Mouse (Mus musculus) layer of hippocampus, adult 8-10 months (tissue): ENCODE data around the gene Arid1a. TPM values are rescaled to one million over a fixed set of nuclear protein-coding genes. Genes with fewer than 3 reads are reported as not detected.

ENCODE experiments used
- DNase-seq, 2 experiments: peaks; one replicate each; pipeline ENCODE4 v3.0.0; 2022; ENCODE audit warnings: low spot score in 2 of 2
- total RNA-seq, 4 experiments: library from RNA; stranded (reverse); gene quantifications; 2 replicates each; pipeline ENCODE4 v1.2.4; 2022

Gene Arid1a
- total RNA-seq, 4 experiments from 2014 or later: 81.3 to 88.3 (median 83.1) TPM

DNA sequence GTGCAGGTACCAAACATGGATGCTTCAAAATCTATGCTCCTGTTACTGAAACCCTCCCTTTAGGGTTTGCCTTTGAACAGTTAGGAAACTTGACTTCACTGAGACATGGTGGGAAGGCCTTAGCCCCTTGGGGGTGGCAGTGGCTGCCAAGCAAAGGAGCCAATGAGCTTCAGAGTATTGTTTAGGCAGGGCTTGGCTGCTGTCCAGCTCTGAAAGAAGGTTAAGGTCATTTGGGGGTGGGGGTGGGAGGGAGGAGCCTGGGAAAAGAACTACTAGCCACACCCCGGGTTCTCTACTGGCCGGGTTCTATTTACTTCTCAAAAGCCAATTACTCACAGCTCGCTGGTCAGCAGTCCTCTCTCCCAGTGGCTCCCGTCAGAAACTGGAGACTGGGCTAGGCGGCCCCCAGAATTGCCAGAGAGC is 81.0 kb downstream of the Arid1a start:
- DNase-seq: peak; percentile 56 to 63

DNA sequence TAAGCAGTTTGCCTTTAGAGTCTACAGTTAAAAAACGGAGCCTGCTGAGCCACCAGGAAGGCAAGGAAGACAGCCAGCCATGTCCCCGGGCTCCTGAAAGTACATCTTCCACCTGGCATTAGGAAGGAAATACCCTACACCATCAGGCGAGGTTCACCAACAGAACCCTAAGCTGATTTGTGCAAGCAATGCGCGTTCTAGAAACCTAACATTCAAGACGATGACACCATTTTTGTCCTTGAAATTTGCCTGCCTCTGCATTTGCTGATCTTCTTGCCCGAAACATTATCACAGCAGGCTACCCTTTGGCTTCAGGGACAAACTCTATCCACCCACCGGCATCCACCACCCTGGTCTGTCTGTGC is 82.3 kb downstream of the Arid1a start:
- DNase-seq: no peak

DNA sequence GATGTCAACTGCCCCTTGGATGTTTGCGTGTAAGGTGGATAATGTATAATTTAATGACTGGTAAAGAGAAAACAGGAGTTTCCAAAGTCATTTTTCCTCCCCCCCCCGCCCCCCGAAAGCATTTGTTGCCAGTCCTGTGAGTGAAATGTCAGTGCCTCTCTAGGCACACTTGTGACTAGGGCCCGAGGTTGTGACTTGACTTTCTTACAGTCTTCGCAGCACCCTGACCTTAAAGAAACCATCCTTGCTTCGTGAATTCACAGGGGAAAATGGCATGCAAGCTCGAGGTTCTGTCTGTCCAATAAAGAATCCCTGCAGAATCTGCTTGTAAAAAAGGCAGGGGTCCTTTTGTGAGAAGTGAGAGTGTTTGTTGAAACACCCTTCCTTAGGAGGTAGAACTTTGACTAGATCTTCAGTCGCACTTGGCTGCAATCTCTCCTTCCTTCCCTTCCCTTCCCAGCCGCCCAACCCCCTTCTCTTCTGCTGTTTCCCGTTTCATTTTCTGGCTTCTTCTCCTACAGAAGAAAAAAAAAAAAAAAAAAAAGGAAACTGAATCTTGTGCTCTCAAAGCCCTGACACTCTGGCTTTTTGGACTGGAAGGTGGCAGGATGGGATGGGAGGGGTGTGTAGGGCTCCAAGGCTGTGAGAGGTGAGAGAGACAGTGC is 82.8 kb downstream of the Arid1a start:
- DNase-seq: no peak

DNA sequence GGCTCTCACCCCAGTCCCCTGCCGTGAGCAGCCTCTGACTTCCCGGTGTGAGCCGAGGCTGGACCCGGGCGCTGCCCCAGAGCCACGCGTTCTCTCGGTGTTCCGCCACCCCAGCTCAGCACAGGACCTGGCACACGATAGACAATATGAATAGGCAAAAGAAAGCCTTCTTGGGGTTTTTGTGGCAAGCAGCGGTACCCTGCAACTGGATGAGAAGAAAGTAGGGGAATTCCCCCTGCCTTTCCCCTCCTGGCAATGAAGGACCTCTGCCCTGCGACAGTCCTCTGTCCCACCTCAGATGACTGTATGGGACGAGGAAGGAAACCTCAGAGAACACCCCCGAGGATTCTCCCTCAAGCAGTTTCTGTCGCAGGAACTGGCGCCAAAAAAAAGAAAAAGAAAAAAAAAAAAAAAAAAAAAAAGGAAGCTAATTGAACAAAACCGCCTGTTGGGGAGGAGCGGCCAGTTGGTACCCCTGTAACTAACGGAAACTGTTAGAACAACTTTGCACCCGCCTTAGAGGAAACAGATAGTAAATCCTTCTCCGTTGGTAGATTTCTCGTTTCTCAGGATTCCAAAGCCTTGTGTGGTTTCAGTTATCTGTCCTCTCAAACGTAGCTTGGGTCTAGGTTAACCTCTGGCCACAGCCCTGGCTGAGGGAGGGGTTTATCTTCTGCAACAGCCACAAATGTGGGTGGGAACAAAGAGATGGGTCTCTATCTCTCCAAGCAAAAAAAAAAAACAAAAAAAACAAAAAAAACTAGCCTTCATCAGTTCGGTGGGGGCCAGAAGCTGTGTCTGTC is 83.5 kb downstream of the Arid1a start:
- no peak for DNase-seq

GRCm38 (mm10) chr4:133671881-133672844 is 84.4 kb downstream of the Arid1a start, which contains the start of gene Pigv:
Pigv (minus strand) TSS chr4:133672647.
- DNase-seq: peak; percentile 87 to 92

- DNase-seq: peak; percentile 73 to 86
These were observed 85.2 kb downstream of the Arid1a start for GRCm38 (mm10) chr4:133671184-133671880.

DNA sequence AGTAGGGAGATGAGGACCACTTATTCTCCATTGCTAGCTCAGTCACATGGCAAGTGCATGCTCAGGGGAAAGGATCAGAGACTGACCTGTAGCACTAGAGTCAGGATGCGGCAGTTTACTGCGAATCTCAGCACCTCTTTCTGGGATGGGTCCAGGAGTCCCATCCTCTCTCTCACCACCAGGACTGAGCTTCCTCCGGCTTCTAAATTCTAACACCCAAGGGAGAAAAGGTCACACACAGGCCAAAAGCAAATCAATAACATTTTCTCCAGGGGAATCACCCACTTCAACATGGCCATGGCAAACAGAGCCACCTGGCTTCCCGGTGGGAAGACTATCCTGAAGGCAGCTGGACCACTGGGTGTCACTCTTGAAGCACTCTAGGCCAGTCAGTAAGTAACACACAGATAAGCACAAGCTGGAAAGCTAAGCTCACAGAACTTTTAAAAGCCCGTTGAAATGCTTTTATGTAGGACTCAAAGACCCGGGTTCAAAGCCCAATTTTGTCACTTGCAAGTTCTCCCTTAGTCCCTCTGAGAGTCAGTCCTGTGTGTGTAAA is 86.8 kb downstream of the Arid1a start:
- no peak for DNase-seq

- no peak for DNase-seq
These were observed 88.0 kb downstream of the Arid1a start for GRCm38 (mm10) chr4:133668537-133668936.

DNA sequence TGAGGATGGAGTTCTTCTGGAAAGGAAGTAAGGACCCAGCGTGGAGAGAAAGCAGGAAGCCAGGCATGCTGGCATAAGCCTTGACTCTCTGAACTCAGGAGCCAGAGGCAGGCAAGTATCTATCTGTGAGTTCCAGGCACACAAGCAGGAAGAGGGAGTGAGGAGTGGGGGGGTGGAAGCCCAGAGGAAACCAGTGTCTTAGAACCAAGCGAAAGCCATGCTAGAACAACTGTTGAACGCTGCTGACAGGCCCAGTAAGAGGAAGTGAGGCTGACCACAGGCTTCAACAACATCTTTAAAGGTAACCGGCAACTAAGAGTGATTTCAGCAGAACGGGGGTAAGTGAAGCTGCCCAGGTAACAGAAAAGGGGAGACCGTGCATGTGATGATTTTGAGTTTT is 90.4 kb downstream of the Arid1a start:
- no peak for DNase-seq

GRCm38 (mm10) chr4:133665118-133665517 is 91.5 kb downstream of the Arid1a start:
- DNase-seq: no peak

GRCm38 (mm10) chr4:133662945-133663344 is 93.6 kb downstream of the Arid1a start:
- no peak for DNase-seq

DNA sequence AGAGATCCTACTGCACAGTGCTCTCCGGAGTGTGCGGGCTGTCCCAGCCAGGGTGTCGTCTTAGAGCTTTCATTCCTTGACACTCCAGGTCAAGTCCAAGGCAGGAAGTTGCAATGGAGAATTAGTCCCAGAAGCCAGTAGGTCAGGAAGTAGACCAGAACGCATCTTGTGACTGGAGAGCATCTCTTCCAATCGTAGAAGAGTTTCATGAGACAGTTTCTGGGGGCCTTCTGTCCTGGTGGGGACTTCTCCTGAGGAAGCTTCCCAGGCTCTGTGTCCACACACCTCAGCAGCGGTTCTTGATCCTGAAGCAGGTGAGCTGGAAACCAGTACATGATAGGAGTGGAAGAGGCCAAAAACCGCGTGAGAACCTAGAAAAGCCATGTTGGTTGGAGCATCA is 94.1 kb downstream of the Arid1a start:
- no peak for DNase-seq

GRCm38 (mm10) chr4:133660193-133661155 is 96.1 kb downstream of the Arid1a start:
- DNase-seq: peak; percentile 83 to 87

GRCm38 (mm10) chr4:133659497-133660192 is 96.9 kb downstream of the Arid1a start:
- DNase-seq: no peak

- no peak for DNase-seq
These were observed 97.8 kb downstream of the Arid1a start for GRCm38 (mm10) chr4:133658729-133659128.

DNA sequence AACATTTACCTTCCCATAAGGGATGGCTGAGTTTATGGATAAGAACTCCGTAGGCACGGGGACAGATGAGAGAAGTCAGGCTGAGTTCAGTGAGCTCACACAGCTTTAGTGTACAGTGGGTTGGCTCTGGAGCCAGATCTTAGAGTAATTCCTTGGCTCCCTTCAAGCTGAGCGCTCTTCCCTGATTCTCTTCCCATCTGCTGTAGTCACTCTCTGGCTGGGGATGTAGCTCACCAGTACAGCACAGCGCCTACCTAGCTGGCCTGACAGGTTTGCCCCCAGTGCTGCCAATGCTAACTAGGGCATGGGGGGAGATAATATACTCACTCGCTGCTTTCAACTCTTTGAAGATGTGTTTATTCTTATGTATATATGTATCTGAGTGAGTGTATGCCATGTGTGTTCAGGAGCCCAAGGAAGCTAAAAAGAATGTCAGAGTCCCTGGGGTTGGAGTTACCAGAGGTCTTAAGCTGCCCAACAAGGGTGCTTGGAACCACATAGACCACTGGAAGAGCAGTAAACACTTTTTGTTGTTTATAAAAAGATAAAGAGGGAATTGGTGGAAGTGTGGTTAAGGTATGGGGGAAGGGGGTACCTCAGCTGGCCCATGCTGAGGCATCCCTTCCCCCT is 98.6 kb downstream of the Arid1a start:
- DNase-seq: no peak

DNA sequence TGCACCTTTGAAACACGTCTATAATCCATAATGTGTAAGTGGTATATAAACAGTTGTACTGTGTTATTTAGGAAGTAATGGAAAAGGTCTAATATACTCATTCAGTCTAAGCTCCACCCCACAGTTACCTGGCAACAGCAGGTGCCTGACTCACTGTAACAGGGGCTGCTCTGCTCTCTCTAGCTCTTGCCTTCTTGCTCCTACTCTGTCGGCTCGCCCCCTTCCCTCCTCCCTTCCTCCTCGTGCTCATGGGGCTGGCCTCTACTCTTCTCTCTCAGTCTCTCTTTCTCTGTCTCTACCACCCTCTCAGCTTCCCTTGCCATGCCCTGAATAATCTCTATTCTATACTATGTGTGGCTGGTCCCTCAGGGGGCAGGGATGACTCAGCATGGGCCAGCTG is 99.6 kb downstream of the Arid1a start:
- DNase-seq: no peak

DNA sequence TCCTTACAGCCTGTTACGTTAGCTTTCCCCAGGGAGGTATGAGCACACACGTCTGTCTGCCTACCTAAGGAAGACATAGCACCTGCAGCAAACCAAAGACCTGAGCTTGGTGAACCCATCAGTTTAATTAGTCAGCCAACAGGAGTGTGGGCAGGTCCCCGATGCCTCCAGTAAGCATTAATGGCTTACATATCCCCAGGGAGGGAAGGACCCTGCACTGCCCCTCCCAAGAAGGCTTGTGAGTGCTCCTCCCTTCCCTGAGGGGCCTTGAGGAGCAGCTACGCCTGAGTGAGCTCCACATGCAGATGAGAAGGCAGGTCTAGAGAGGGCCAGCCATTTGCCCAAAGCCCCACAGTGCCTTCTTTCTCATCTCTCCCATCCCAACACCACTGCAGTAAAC is 100.3 kb downstream of the Arid1a start:
- DNase-seq: no peak
